Mouse (Mus musculus) adrenal gland (tissue): ENCODE measurements around the gene Cbln4.

Source experiments
- intact Hi-C: fragments of 180-260 bp; cut with DNase I; formaldehyde crosslinking; loops from one replicate; pipeline ENCODE4 v1.15.1; 2025
- long read RNA-seq, 2 experiments: library from polyadenylated mRNA; unstranded; transcript quantifications; one replicate each; pipeline ENCODE4 v2.0.0; 2020; ENCODE audit warnings: borderline replicate concordance in 1 of 2; ENCODE audit not compliant: insufficient replicate concordance in 1 of 2

Gene Cbln4
- long read RNA-seq, experiment 1: 0 reads
- long read RNA-seq, experiment 2: 0 reads

DNA sequence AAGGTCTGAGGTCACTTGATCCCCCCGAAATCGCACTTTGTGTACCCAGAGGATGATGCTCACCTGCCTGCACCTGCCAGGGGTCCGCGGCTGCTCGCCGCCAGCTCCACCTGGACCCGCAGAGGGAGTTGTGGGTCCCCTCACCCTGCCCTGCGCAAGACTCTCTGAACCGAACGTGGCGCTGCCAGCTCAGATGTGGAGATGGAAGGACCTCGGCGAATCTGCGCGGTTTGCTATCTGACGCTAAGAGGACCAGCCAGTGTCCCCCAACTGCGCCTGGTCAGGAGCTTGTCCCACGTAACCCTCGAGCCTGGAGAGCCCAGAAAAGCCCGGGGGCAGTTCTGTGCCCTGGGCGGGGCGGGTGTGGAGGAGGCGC lies at the start of gene Cbln4:
Cbln4 (minus strand) TSS at position 232 of the 376 bp plus-strand sequence.
- intact Hi-C loops: no loop called here

DNA sequence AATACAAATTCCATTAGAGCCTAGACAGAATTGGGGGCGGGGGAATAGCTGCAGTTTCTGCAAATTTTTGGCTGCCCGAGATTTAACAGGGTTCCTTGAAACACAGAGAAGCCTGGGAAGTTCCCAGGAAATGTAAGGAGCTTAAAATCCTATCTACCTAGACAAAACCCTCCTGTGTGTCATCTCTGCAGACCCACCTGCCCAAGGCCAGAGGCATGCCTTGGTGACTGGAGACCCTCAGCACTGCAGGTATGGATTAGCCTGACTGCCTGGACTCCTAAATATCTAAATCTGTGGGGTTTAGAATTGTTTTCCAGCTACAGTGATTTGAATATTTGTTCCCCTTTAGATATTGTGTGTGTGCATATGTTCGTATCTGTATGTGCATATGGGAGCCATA lies 35.3 kb upstream of the Cbln4 start:
- intact Hi-C loops: no loop called here

DNA sequence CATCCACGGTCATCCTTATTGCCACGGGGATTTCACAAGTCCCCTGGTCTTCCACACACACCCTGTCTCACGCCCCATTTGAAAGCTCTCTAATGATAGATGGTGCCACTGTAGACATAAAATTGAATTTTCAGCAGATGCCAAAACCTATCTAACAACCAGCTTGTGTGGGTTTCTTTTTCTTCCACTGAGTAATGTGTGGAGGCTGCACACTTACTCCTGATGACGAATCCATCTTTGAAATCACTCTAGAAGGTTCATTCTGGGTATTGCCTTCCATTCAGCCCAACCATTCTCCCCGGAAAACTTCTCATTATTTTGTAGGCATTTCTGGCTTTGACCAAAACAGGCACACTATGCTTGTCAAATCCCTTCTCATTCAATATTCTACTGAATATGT lies 33.0 kb upstream of the Cbln4 start:
- intact Hi-C loops: no loop called here

DNA sequence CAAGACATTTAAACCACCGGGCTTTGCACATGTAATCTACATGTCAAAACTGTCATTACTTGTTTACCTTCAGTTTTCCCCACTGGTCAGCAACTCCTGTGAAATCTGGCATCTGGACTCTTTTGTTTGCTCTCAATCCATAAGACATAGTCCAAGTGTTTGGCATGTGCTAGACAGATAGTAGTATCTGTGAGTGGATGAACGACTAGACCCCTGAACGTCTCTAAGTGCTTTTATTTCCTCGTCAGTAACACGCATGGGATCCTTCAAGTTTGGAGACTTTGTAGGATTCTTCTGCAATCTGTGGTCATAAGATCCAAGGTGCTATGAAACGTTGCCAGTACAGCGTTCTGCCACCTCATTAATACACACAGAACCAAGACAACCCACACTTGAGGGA lies 19.6 kb upstream of the Cbln4 start:
- intact Hi-C loops: no loop called here

- intact Hi-C loops: no loop called here
Observed at GRCm38 (mm10) chr2:172059747-172060146, 16.5 kb upstream of the Cbln4 start.

- intact Hi-C loops: no loop called here
Observed at GRCm38 (mm10) chr2:172058936-172059665, 15.8 kb upstream of the Cbln4 start.

DNA sequence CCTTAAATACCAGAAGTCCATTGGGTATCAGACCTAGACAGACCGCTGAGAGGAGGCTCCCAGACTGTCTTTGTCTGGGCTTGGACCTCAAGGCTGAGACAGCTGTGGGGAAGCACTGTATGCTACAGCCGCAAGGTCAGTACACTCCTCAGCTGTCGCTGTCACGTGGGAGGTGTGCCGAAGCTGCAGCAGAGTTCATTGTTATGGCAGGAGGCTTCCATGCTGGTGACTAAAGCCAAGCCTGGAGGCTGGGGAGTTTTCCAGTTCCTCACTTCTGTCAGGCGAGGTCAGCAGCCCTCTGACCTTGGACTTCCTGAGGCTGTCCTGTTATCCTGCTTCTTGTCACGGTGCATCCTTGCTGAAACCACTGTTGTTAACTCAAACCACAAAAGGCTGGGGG lies 2.7 kb upstream of the Cbln4 start:
- intact Hi-C loops: no loop called here

- intact Hi-C loops: no loop called here
Observed at GRCm38 (mm10) chr2:172042607-172043234, 545 bp downstream of the Cbln4 start.

DNA sequence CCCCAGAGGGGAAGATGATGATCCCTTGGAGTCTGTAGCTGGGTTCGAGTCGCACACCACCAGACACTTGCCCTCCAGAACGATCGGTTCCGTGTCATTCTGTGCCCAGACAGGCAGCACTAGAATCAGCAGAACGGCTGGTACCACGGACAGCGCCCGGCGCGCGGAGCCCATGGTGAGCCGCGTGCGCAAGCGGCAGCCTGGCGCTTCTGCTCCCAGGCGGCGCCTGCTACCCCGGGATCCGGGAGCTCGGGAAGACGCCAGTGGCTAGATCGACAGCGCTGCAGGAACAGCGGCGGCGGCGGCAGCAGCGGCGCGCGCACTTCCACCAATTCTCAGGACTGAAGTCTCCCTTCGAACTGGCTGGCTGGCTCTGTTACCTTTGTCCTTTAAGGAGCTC lies 1.1 kb downstream of the Cbln4 start:
- intact Hi-C loops: no loop called here

- intact Hi-C loops: no loop called here
Observed at GRCm38 (mm10) chr2:172040859-172041258, 2.4 kb downstream of the Cbln4 start.

DNA sequence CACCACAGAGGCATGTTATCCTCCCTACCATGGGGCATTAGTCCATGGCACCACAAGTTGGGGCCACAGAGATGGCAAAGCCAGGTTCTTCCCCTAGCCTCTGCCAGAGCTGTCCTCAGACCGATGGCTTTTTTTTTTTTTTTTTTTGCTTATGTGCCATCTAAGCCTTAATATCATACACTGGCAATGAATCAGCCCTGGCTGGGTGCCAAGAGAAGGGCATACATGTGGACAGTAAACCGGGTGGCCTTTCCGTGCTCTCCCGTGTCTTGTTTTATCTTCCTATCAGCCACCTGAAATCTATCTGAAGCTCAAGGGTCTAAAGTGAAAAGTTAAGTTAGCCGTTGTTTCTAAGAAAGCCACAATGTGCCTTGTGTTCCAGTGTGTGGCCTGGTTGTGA lies 3.7 kb downstream of the Cbln4 start:
- intact Hi-C loops: no loop called here

- intact Hi-C loops: no loop called here
Observed at GRCm38 (mm10) chr2:172034281-172034680, 9.0 kb downstream of the Cbln4 start.

GRCm38 (mm10) chr2:172025459-172026130 lies 17.7 kb downstream of the Cbln4 start:
- intact Hi-C loops: no loop called here

DNA sequence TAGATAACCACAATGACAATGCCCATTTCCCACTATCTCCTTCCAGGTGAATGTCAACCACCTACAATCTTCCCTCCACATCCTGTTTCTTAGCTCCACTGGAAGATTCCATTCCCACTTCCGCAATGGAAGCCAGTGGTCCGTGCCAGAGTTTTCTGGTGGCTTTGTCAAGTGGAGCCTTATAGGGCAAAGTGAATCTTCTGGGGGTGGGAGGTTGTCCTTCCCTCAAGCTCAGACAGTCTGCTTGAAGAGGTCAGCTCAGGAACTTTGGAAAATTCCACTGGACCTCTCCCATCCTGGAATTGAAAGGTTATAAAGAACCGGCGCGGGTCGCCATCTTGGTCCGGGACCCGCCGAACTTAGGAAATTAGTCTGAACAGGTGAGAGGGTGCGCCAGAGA lies 36.5 kb downstream of the Cbln4 start:
- intact Hi-C loops: no loop called here

GRCm38 (mm10) chr2:172005970-172006369 lies 37.3 kb downstream of the Cbln4 start:
- intact Hi-C loops: no loop called here

- intact Hi-C loops: no loop called here
Observed at GRCm38 (mm10) chr2:172004029-172004984, 39.0 kb downstream of the Cbln4 start.

- intact Hi-C loops: no loop called here
Observed at GRCm38 (mm10) chr2:171996979-171997686, 46.1 kb downstream of the Cbln4 start.

DNA sequence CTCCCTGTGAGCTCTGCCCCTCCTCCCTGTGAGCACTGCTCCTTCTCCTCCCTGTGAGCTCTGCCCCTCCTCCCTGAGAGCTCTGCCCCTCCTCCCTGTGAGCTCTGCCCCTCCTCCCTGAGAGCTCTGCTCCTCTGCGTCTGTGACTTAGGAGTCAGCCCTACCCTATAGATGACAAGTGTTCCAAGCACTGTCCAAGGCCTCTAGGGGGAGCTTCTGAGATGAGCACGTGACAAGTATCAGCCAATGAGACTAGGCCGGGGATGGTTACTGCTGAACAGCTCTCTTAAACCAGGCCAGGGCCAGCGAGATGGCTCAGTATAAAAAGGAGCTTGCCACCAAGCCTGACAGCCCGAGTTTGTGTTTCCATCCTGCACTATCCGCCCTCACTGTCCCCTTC lies 48.4 kb downstream of the Cbln4 start:
- intact Hi-C loops: no loop called here

GRCm38 (mm10) chr2:171994240-171994639 lies 49.0 kb downstream of the Cbln4 start:
- intact Hi-C loops: no loop called here

DNA sequence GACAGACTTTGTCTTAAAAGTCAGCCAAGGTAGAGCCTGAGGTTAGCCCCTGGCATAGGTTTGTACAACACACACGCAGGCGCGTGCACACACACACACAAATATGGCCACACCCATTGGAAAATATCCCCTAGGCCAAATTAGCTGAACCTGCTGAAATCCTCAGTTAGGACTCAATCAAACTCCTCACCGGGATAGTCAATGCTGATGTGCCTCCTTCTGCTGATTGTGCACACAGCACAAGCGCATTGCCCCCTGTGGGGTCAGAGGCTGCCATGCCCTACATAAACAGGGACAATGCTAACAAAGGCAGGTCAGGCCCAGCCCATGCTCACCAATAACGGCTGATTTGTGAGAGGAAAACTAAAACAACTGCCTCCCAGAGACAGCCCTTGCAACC lies 56.6 kb downstream of the Cbln4 start:
- intact Hi-C loops: no loop called here
